Comparison of ENCODE assay signal across 7 mouse cellular contexts in genomic region chr13:43784725-43785711, GRCm38 (mm10). TPM values are rescaled to one million over a fixed set of nuclear protein-coding genes. Genes with fewer than 3 reads are reported as not detected.
DNase-seq lines count a peak whose midpoint lies in the region; ATAC-seq and TF ChIP-seq lines count a peak whose summit lies in the region.

Gene Cd83 (plus strand): TSS chr13:43784775.

- H3K4me3 ChIP-seq in cortical plate, adult 2 months (ENCODE audit: insufficient read depth, low read length), result peak within 1 kb of the TSS; percentile 65
- H3K4me3 ChIP-seq in intestine, embryonic 15.5 days (replicated peaks), result peak within 1 kb of the TSS; percentile 51
- peak within 1 kb of the TSS; percentile 61 for H3K4me3 ChIP-seq in limb, embryonic 11.5 days (ENCODE audit: low read depth, low read length)
- peak within 1 kb of the TSS; percentile 60 for H3K4me3 ChIP-seq in midbrain, embryonic 12.5 days

- TF ChIP-seq CTCF in cortical plate, adult 2 months (IDR thresholded peaks at IDR 0.05; ENCODE audit: extremely low read depth, insufficient read depth, low read length), result no peak

- peak within 1 kb of the TSS; percentile 96 for H3K4me2 ChIP-seq in intestine, embryonic 15.5 days (replicated peaks)
- H3K4me2 ChIP-seq in limb, embryonic 11.5 days (ENCODE audit: low read depth, severe bottlenecking), result peak within 1 kb of the TSS; percentile 98
- H3K4me2 ChIP-seq in midbrain, embryonic 12.5 days (replicated peaks), result peak within 1 kb of the TSS; percentile 97

- DNase-seq in adrenal gland, postnatal 10 days, result peak; percentile 90
- peak; percentile 72 for DNase-seq in limb, embryonic 11.5 days (ENCODE audit: low spot score)
- peak; percentile 62 for DNase-seq in spleen, adult 12 weeks (ENCODE audit: low spot score)

- H3K36me3 ChIP-seq in intestine, embryonic 15.5 days, result no peaks in the 10 kb centered on the region
- no peaks in the 10 kb centered on the region for H3K36me3 ChIP-seq in limb, embryonic 11.5 days (ENCODE audit: control insufficient read depth, insufficient read depth, low read length)
- no peaks in the 10 kb centered on the region for H3K36me3 ChIP-seq in midbrain, embryonic 12.5 days

- 0 out of 2 replicates have a peak, but pooled peaks cover 1% of the 10 kb centered on the region for H3K4me1 ChIP-seq in cortical plate, adult 2 months (ENCODE audit: control insufficient read depth, insufficient read depth, low read length)
- peaks cover 15% of the 10 kb centered on the region for H3K4me1 ChIP-seq in intestine, embryonic 15.5 days (replicated peaks)
- peaks cover 13% of the 10 kb centered on the region for H3K4me1 ChIP-seq in limb, embryonic 11.5 days (ENCODE audit: control insufficient read depth, insufficient read depth, low read length)
- H3K4me1 ChIP-seq in midbrain, embryonic 12.5 days, result peaks cover 26% of the 10 kb centered on the region

- peak within 1 kb of the TSS; percentile 58 for H3K9ac ChIP-seq in intestine, embryonic 15.5 days
- H3K9ac ChIP-seq in limb, embryonic 11.5 days (ENCODE audit: low read length), result peak within 1 kb of the TSS; percentile 76
- H3K9ac ChIP-seq in midbrain, embryonic 12.5 days (replicated peaks), result peak within 1 kb of the TSS; percentile 70

- WGBS in intestine, embryonic 15.5 days, result 4% methylated on average over 73 of the region's 73 CpGs
- 5% methylated on average over 65 of the region's 73 CpGs for WGBS in limb, embryonic 11.5 days
- WGBS in midbrain, embryonic 12.5 days, result 4% methylated on average over 72 of the region's 73 CpGs

- no peaks in the 10 kb centered on the region for H3K9me3 ChIP-seq in intestine, embryonic 15.5 days
- H3K9me3 ChIP-seq in limb, embryonic 11.5 days (ENCODE audit: control insufficient read depth, low read length), result no peaks in the 10 kb centered on the region
- no peaks in the 10 kb centered on the region for H3K9me3 ChIP-seq in midbrain, embryonic 12.5 days

- peak within 1 kb of the TSS; percentile 43; the same call in 1 of the 2 replicates for H3K27ac ChIP-seq in cortical plate, adult 2 months (ENCODE audit: insufficient read depth, low read length)
- H3K27ac ChIP-seq in intestine, embryonic 15.5 days, result no peak within 1 kb of the TSS
- no peak within 1 kb of the TSS for H3K27ac ChIP-seq in limb, embryonic 11.5 days (replicated peaks; ENCODE audit: low read depth, low read length)
- H3K27ac ChIP-seq in midbrain, embryonic 12.5 days (replicated peaks), result no peak within 1 kb of the TSS

- no peaks in the 10 kb centered on the region; the same call in 1 of the 2 replicates for H3K27me3 ChIP-seq in intestine, embryonic 15.5 days (replicated peaks)
- H3K27me3 ChIP-seq in limb, embryonic 11.5 days (ENCODE audit: control insufficient read depth, insufficient read depth, low read length), result peaks cover 5% of the 10 kb centered on the region; the same call in 1 of the 2 replicates
- peaks cover 47% of the 10 kb centered on the region for H3K27me3 ChIP-seq in midbrain, embryonic 12.5 days

- ATAC-seq in granulocyte monocyte progenitor cell, adult 5-6 weeks (replicated peaks; ENCODE audit: poor library complexity, severe bottlenecking), result peak; percentile 71
- ATAC-seq in intestine, embryonic 15.5 days, result peak; percentile 73
- ATAC-seq in limb, embryonic 11.5 days (ENCODE audit: insufficient number of reproducible peaks, low FRiP score, low TSS enrichment, low read depth), result no peak; the same call in 1 of the 2 replicates
- peak; percentile 58 for ATAC-seq in midbrain, embryonic 12.5 days (ENCODE audit: low FRiP score, low read depth)

- no peak for TF ChIP-seq POLR2A in cortical plate, adult 2 months (IDR thresholded peaks at IDR 0.05; ENCODE audit: extremely low read depth, insufficient read depth, low read length)

RNA-seq across cellular contexts. Expression of gene Cd83, which starts in this region (rescaled TPM):
- total RNA-seq in adrenal gland, postnatal 10 days (2021), result 1 to 10 TPM; 4.2 to 5.7 TPM
- 11.7 and 12.7 TPM in 2 replicates for polyA plus RNA-seq in cortical plate, adult 2 months (2012; rRNA removed)
- not detected in 2 replicates for total RNA-seq in granulocyte monocyte progenitor cell, adult 5-6 weeks (2014; fragmentation: Nextera tagmentation)
- total RNA-seq in granulocyte monocyte progenitor cell, adult 5-6 weeks (2017), result 0.43 TPM in 1 of 2 replicates, not detected in the other
- polyA plus RNA-seq in intestine, embryonic 15.5 days (2015; fragmentation: Nextera tagmentation; extraction: Ambion mirVana), result 9.1 and 10.3 TPM in 2 replicates
- 8.6 and 8.7 TPM in 2 replicates for polyA plus RNA-seq in limb, embryonic 11.5 days (2014; fragmentation: Nextera tagmentation; extraction: Ambion mirVana)
- 4.5 and 7.0 TPM in 2 replicates for polyA plus RNA-seq in midbrain, embryonic 12.5 days (2016; fragmentation: Nextera tagmentation; extraction: Ambion mirVana)

Comparison
In these comparisons a context has a peak if more than half of its experiments do, and no peak if none do; other contexts are left out.
1. Peak in ATAC-seq in granulocyte monocyte progenitor cell, adult 5-6 weeks; RNA of the gene not detected or under 1 TPM.